Mouse (Mus musculus) neural tube, embryonic 14.5 days (tissue): Measurements from ENCODE around the gene Ankrd16. TPM values are rescaled to one million over a fixed set of nuclear protein-coding genes. Genes with fewer than 3 reads are reported as not detected.

Experiments used
- ATAC-seq: fragments of 200-750 bp; cut with Nextera tagmentation; 2 replicates; pipeline ENCODE4 v1.8.0; 2017; ENCODE audit warnings: low read depth, mild to moderate bottlenecking, moderate TSS enrichment, moderate library complexity
- H3K27ac ChIP-seq: fragments of 300-500 bp; sonication (generic); 2 replicates; pipeline ENCODE4 v1.5.1; 2014; ENCODE audit warnings: low read depth, mild to moderate bottlenecking, control low read depth, low read length, moderate library complexity, mixed read lengths
- H3K27me3 ChIP-seq: fragments of 300-500 bp; sonication (generic); 2 replicates; pipeline ENCODE4 v1.6.1; 2014; ENCODE audit warnings: low read length; ENCODE audit not compliant: control insufficient read depth, insufficient read depth
- H3K36me3 ChIP-seq: fragments of 300-500 bp; sonication (generic); 2 replicates; pipeline ENCODE4 v1.6.1; 2014; ENCODE audit warnings: low read length, mixed read lengths; ENCODE audit not compliant: control insufficient read depth, insufficient read depth
- H3K4me1 ChIP-seq: fragments of 300-500 bp; sonication (generic); 2 replicates; pipeline ENCODE4 v1.6.1; 2014; ENCODE audit warnings: low read length; ENCODE audit not compliant: control insufficient read depth, insufficient read depth
- H3K4me2 ChIP-seq: fragments of 300-500 bp; sonication (generic); 2 replicates; pipeline ENCODE4 v1.6.1; 2014; ENCODE audit warnings: mild to moderate bottlenecking, low read depth, low read length, control low read depth
- H3K4me3 ChIP-seq: fragments of 300-500 bp; sonication (generic); 2 replicates; pipeline ENCODE4 v1.5.1; 2014; ENCODE audit warnings: low read depth, low read length, control low read depth, mixed read lengths
- H3K9ac ChIP-seq: fragments of 300-500 bp; sonication (generic); replicated peaks from 2 replicates; pipeline ENCODE4 v1.6.1; 2014; ENCODE audit warnings: low read depth, mild to moderate bottlenecking, control low read depth, low read length, mixed read lengths
- H3K9me3 ChIP-seq: fragments of 300-500 bp; sonication (generic); 2 replicates; pipeline ENCODE4 v1.6.1; 2016; ENCODE audit warnings: low read length; ENCODE audit not compliant: control insufficient read depth
- WGBS: fragments of 180-500 bp; shearing (Covaris S2); extraction: QIAGEN DNeasy Blood & Tissue Kit; methylation state at CpG from one replicate; pipeline ENCODE4 v1.1.7; 2014; 5-methylcytosine and 5-hydroxymethylcytosine counted together
- polyA plus RNA-seq: library from polyadenylated mRNA; unstranded; fragments of >200 nt; fragmentation: Nextera tagmentation; extraction: Ambion mirVana; gene quantifications from 2 replicates; pipeline ENCODE4 v1.2.1, GENCODE M21; 2014

Gene Ankrd16
- polyA plus RNA-seq, 1 experiment from 2014 or later: 39.3 TPM

DNA sequence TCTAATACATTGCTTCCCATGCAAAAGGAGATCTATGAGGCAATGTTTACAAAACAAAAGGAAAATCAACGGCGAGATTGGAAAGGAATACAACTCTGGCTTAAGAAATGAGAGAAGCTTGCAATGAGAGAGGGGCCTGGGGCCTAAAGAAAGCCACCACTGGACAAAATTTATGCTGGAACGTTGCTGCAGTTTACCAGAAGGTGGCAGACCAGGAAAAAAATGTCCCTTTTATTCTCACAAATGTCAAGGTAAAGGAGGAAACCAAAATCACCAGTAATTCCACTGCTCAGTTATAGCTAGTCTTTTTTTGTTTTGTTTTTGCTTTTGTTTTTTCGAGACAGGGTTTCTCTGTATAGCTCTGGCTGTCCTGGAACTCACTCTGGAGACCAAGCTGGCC is 17.0 kb downstream of the Ankrd16 start:
- peaks cover 6% of the 10 kb centered on the region for H3K36me3 ChIP-seq
- no peaks in the 10 kb centered on the region for H3K9me3 ChIP-seq
- H3K27ac ChIP-seq: no peak overlapping the region
- no peak overlapping the region for H3K9ac ChIP-seq
- no peaks in the 10 kb centered on the region for H3K27me3 ChIP-seq
- WGBS: 82% methylated on average over 4 of the region's 4 CpGs
- H3K4me2 ChIP-seq: no peak overlapping the region
- no peaks in the 10 kb centered on the region for H3K4me1 ChIP-seq
- ATAC-seq: no peak
- no peak overlapping the region for H3K4me3 ChIP-seq

DNA sequence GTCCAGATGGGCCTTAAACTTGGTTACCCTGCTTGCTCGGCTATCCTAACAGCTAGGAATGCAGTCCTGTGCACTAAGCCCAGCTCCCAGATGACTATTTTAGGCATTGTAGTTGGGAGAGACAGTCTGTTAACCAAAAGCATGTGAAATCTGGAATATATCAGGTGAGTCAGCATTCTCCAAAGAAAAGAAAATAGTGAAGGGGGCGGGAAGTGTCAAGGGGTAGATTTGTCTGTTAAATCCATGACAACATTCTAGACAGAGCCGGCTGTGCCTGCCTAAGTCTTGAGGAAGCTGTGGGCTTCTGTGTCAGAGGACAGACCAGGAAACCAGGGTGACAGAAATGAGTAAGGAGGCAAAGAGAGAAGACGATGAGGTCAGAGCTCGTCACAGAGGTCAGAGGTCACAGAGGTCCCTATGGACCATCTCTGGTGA is 20.3 kb downstream of the Ankrd16 start:
- H3K9me3 ChIP-seq: no peaks in the 10 kb centered on the region
- no peak overlapping the region for H3K9ac ChIP-seq
- no peak for ATAC-seq
- H3K4me3 ChIP-seq: no peak overlapping the region
- no peaks in the 10 kb centered on the region for H3K27me3 ChIP-seq
- H3K4me1 ChIP-seq: no peaks in the 10 kb centered on the region
- 0 out of 2 replicates have a peak, but pooled peaks cover 2% of the 10 kb centered on the region for H3K36me3 ChIP-seq
- 81% methylated on average over 5 of the region's 5 CpGs for WGBS
- H3K27ac ChIP-seq: no peak overlapping the region
- H3K4me2 ChIP-seq: no peak overlapping the region

DNA sequence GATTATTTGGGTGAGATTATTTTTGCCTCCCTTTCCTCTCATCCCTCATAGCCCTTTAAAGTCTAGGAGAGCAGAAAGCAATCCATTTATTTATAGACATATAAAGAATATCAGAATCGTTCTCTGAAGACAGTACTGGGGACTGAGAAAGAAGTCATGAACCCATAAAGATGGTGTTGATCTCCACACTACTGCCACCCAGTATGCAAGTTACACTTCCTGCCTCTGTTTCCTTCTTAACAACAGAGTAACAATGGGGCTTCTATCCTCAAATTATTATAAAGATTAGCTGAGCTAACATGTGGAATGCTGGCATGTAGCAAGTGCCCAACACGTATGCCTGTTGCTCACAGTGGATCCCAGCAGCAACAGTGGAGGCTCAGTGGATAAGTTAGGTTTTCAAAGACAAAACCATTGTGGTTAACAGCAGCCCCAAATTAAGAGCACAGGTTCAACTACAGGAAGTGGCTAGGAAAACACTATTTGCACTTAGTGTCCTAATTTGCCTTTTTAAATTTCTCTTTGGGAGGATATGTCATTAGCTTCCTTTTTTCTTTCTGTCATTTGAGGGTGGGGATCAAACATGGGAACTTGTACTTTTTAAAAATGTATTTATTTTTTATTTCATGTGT is 23.7 kb downstream of the Ankrd16 start:
- H3K36me3 ChIP-seq: no peaks in the 10 kb centered on the region
- no peak overlapping the region for H3K27ac ChIP-seq
- H3K4me2 ChIP-seq: no peak overlapping the region
- no peak for ATAC-seq
- H3K27me3 ChIP-seq: no peaks in the 10 kb centered on the region
- H3K4me3 ChIP-seq: no peak overlapping the region
- no peak overlapping the region for H3K9ac ChIP-seq
- no peaks in the 10 kb centered on the region for H3K9me3 ChIP-seq
- 90% methylated on average over 2 of the region's 2 CpGs for WGBS
- H3K4me1 ChIP-seq: no peaks in the 10 kb centered on the region

Other genes starting within 250 kb of the Ankrd16 start
- 31.7 and 38.0 TPM in 2 replicates for gene Pfkfb3, start 223.8 kb upstream of the Ankrd16 start, polyA plus RNA-seq
- gene Rbm17, start 173.7 kb upstream of the Ankrd16 start, polyA plus RNA-seq: 125 and 142 TPM in 2 replicates
- not detected in 2 replicates for gene Gm17490, start 151.6 kb upstream of the Ankrd16 start, polyA plus RNA-seq
- not detected in 2 replicates for gene Il2ra, start 135.1 kb upstream of the Ankrd16 start, polyA plus RNA-seq
- 0.79 and 1.1 TPM in 2 replicates for gene Il15ra, start 72.6 kb upstream of the Ankrd16 start, polyA plus RNA-seq
- gene Fbh1, start 294 bp upstream of the Ankrd16 start, polyA plus RNA-seq: 125 and 146 TPM in 2 replicates